7 mouse cellular contexts compared by ENCODE assay signal in the genomic region with DNA sequence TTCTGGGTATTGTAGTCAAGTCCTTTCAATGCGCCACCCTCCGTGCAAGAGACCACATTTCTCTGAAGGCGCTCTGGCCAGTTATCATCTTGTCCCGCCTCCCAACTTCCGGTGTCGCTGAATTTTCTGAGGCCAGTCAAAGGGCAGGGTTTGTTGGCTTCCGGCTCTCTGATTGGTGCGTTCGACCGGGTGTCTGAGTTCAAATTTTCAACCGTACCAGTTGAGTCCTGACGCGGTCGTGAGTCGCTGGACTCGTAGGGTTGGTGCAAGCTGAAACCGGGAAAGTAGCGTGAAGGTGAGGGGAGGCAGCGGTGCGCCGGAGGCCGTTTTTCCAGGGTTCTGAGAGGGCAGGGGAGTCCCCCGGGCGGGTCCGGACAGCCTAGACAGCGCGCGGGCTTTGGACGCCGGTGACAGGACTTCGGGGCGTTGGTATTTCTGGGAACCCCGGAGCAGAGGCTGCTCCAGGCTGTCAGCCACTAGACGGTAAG. TPM values are rescaled to one million over a fixed set of nuclear protein-coding genes. Genes with fewer than 3 reads are reported as not detected.
DNase-seq lines count a peak whose midpoint lies in the region; ATAC-seq lines count a peak whose summit lies in the region.

A gene (plus strand): TSS at position 150 of the 488 bp plus-strand sequence.

- H3K9ac ChIP-seq in embryonic facial prominence, embryonic 11.5 days (replicated peaks; ENCODE audit: low read length), result peak within 1 kb of the TSS; percentile 88
- peak within 1 kb of the TSS; percentile 65 for H3K9ac ChIP-seq in midbrain, embryonic 13.5 days (replicated peaks)

- H3K4me3 ChIP-seq in embryonic facial prominence, embryonic 11.5 days (ENCODE audit: low read depth, low read length), result peak within 1 kb of the TSS; percentile 89
- H3K4me3 ChIP-seq in limb, embryonic 10.5 days, result peak within 1 kb of the TSS; percentile 97
- peak within 1 kb of the TSS; percentile 75 for H3K4me3 ChIP-seq in midbrain, embryonic 13.5 days (replicated peaks)

- peak; percentile 98 for DNase-seq in adrenal gland, postnatal 14 days
- DNase-seq in embryonic facial prominence, embryonic 11.5 days (ENCODE audit: low spot score), result peak; percentile 100
- DNase-seq in kidney, adult 11 months, result peak; percentile 97
- DNase-seq in limb, embryonic 10.5 days (ENCODE audit: low spot score), result peak; percentile 98
- DNase-seq in spleen, adult 12 weeks (ENCODE audit: low spot score), result peak; percentile 95

- no peaks in the 10 kb centered on the region for H3K36me3 ChIP-seq in embryonic facial prominence, embryonic 11.5 days (replicated peaks; ENCODE audit: control insufficient read depth, insufficient read depth, low read depth, low read length)
- peaks cover 40% of the 10 kb centered on the region for H3K36me3 ChIP-seq in limb, embryonic 10.5 days
- no peaks in the 10 kb centered on the region for H3K36me3 ChIP-seq in midbrain, embryonic 13.5 days

- no peaks in the 10 kb centered on the region for H3K4me1 ChIP-seq in embryonic facial prominence, embryonic 11.5 days (ENCODE audit: control insufficient read depth, insufficient read depth, low read length)
- H3K4me1 ChIP-seq in limb, embryonic 10.5 days, result peaks cover 18% of the 10 kb centered on the region
- peaks cover 24% of the 10 kb centered on the region for H3K4me1 ChIP-seq in midbrain, embryonic 13.5 days (replicated peaks)

- H3K27me3 ChIP-seq in embryonic facial prominence, embryonic 11.5 days (ENCODE audit: control insufficient read depth, insufficient read depth, low read length), result no peaks in the 10 kb centered on the region
- H3K27me3 ChIP-seq in limb, embryonic 10.5 days (ENCODE audit: low read depth, poor library complexity, severe bottlenecking), result no peaks in the 10 kb centered on the region
- H3K27me3 ChIP-seq in midbrain, embryonic 13.5 days, result no peaks in the 10 kb centered on the region

- ATAC-seq in embryonic facial prominence, embryonic 11.5 days (replicated peaks; ENCODE audit: insufficient number of reproducible peaks, low FRiP score, low TSS enrichment, low read depth), result peak; percentile 95
- peak; percentile 99 for ATAC-seq in granulocyte monocyte progenitor cell, adult 5-6 weeks (replicated peaks; ENCODE audit: poor library complexity, severe bottlenecking)
- ATAC-seq in midbrain, embryonic 13.5 days, result peak; percentile 98

- peak within 1 kb of the TSS; percentile 75 for H3K27ac ChIP-seq in embryonic facial prominence, embryonic 11.5 days (replicated peaks; ENCODE audit: low read depth, low read length)
- H3K27ac ChIP-seq in limb, embryonic 10.5 days, result peak within 1 kb of the TSS; percentile 96
- 0 out of 2 replicates have a peak within 1 kb of the TSS, but pooled peaks have one; percentile 32 for H3K27ac ChIP-seq in midbrain, embryonic 13.5 days

- H3K4me2 ChIP-seq in embryonic facial prominence, embryonic 11.5 days (ENCODE audit: low read depth, low read length), result peak within 1 kb of the TSS; percentile 50
- peak within 1 kb of the TSS; percentile 84 for H3K4me2 ChIP-seq in midbrain, embryonic 13.5 days (replicated peaks)

- no peaks in the 10 kb centered on the region for H3K9me3 ChIP-seq in embryonic facial prominence, embryonic 11.5 days (replicated peaks; ENCODE audit: control insufficient read depth, low read length)
- no peaks in the 10 kb centered on the region for H3K9me3 ChIP-seq in limb, embryonic 10.5 days (replicated peaks)
- no peaks in the 10 kb centered on the region for H3K9me3 ChIP-seq in midbrain, embryonic 13.5 days

- WGBS in embryonic facial prominence, embryonic 11.5 days, result under 1% methylated on average over 34 of the region's 34 CpGs
- WGBS in limb, embryonic 10.5 days, result under 1% methylated on average over 34 of the region's 34 CpGs
- 0% methylated on average over 34 of the region's 34 CpGs for WGBS in midbrain, embryonic 13.5 days

RNA-seq across cellular contexts. Expression of the gene that starts here (rescaled TPM):
- 16.6 and 20.3 TPM in 2 replicates for total RNA-seq in adrenal gland, postnatal 14 days (2021)
- 170 and 190 TPM in 2 replicates for polyA plus RNA-seq in embryonic facial prominence, embryonic 11.5 days (2014; fragmentation: Nextera tagmentation; extraction: Ambion mirVana)
- total RNA-seq in granulocyte monocyte progenitor cell, adult 5-6 weeks (2014; fragmentation: Nextera tagmentation), result 51.4 and 56.0 TPM in 2 replicates
- total RNA-seq in granulocyte monocyte progenitor cell, adult 5-6 weeks (2017), result 96.9 and 105 TPM in 2 replicates
- polyA plus RNA-seq in limb, embryonic 10.5 days (2016; fragmentation: Nextera tagmentation; extraction: Ambion mirVana), result 141 and 147 TPM in 2 replicates
- polyA plus RNA-seq in midbrain, embryonic 13.5 days (2015; fragmentation: Nextera tagmentation; extraction: Ambion mirVana), result 38.7 and 46.4 TPM in 2 replicates

Comparison
In these comparisons a context has a peak if more than half of its experiments do, and no peak if none do; other contexts are left out.
1. Peak in every context shown above with its lines: DNase-seq, ATAC-seq, H3K4me3 ChIP-seq and H3K27ac ChIP-seq.
2. H3K27ac ChIP-seq: peak in every context shown above with its lines; median percentile 96 in limb, embryonic 10.5 days; 75 in embryonic facial prominence, embryonic 11.5 days; 32 in midbrain, embryonic 13.5 days.